In genomic region chr6:99726576-99727303, GRCm38 (mm10) we compare ENCODE assay signal across 8 mouse cellular contexts. TPM values are rescaled to one million over a fixed set of nuclear protein-coding genes. Genes with fewer than 3 reads are reported as not detected.
DNase-seq lines count a peak whose midpoint lies in the region; ATAC-seq and TF ChIP-seq lines count a peak whose summit lies in the region.

No protein-coding gene starts in this region.

- peaks cover 12% of the 10 kb centered on the region for H3K4me1 ChIP-seq in heart, embryonic 16.5 days (ENCODE audit: control insufficient read depth, insufficient read depth, low read length)
- no peaks in the 10 kb centered on the region for H3K4me1 ChIP-seq in cortical plate, adult 2 months (ENCODE audit: control insufficient read depth, insufficient read depth, low read length)
- peaks cover 18% of the 10 kb centered on the region for H3K4me1 ChIP-seq in hindbrain, embryonic 13.5 days (replicated peaks)
- peaks cover 21% of the 10 kb centered on the region for H3K4me1 ChIP-seq in midbrain, embryonic 12.5 days

- intact Hi-C loops in left cerebral cortex, postnatal 4 days (cut with DNase I): no loop called here

- peaks cover 47% of the 10 kb centered on the region for H3K27me3 ChIP-seq in heart, embryonic 16.5 days (ENCODE audit: control insufficient read depth, insufficient read depth, low read length)
- peaks cover 85% of the 10 kb centered on the region for H3K27me3 ChIP-seq in hindbrain, embryonic 13.5 days
- H3K27me3 ChIP-seq in midbrain, embryonic 12.5 days: peaks cover 60% of the 10 kb centered on the region

- H3K36me3 ChIP-seq in heart, embryonic 16.5 days (ENCODE audit: control insufficient read depth, insufficient read depth): no peaks in the 10 kb centered on the region
- H3K36me3 ChIP-seq in hindbrain, embryonic 13.5 days: no peaks in the 10 kb centered on the region
- H3K36me3 ChIP-seq in midbrain, embryonic 12.5 days: no peaks in the 10 kb centered on the region

- no peaks in the 10 kb centered on the region for H3K9me3 ChIP-seq in heart, embryonic 16.5 days (replicated peaks; ENCODE audit: control insufficient read depth, low read length)
- H3K9me3 ChIP-seq in hindbrain, embryonic 13.5 days: no peaks in the 10 kb centered on the region
- no peaks in the 10 kb centered on the region for H3K9me3 ChIP-seq in midbrain, embryonic 12.5 days

- H3K4me2 ChIP-seq in heart, embryonic 16.5 days (ENCODE audit: low read depth, low read length): peak overlapping the region; percentile 77
- peak overlapping the region; percentile 91 for H3K4me2 ChIP-seq in hindbrain, embryonic 13.5 days
- H3K4me2 ChIP-seq in midbrain, embryonic 12.5 days (replicated peaks): peak overlapping the region; percentile 99

- H3K9ac ChIP-seq in heart, embryonic 16.5 days (ENCODE audit: low read length): peak overlapping the region; percentile 51
- peak overlapping the region; percentile 74 for H3K9ac ChIP-seq in hindbrain, embryonic 13.5 days
- H3K9ac ChIP-seq in midbrain, embryonic 12.5 days (replicated peaks): peak overlapping the region; percentile 59

- H3K27ac ChIP-seq in heart, embryonic 16.5 days (ENCODE audit: low read length): no peak overlapping the region
- no peak overlapping the region for H3K27ac ChIP-seq in cortical plate, adult 2 months (ENCODE audit: insufficient read depth, low read length)
- H3K27ac ChIP-seq in hindbrain, embryonic 13.5 days: no peak overlapping the region
- H3K27ac ChIP-seq in midbrain, embryonic 12.5 days (replicated peaks): no peak overlapping the region

- WGBS in heart, embryonic 16.5 days: 8% methylated on average over 20 of the region's 22 CpGs
- 2% methylated on average over 22 of the region's 22 CpGs for WGBS in hindbrain, embryonic 13.5 days
- 4% methylated on average over 22 of the region's 22 CpGs for WGBS in midbrain, embryonic 12.5 days

- no peak for TF ChIP-seq POLR2A in cortical plate, adult 2 months (IDR thresholded peaks at IDR 0.05; ENCODE audit: extremely low read depth, insufficient read depth, low read length)

- ATAC-seq in heart, embryonic 16.5 days (replicated peaks; ENCODE audit: extremely low read depth, insufficient read depth, low FRiP score): no peak
- ATAC-seq in hindbrain, embryonic 13.5 days (ENCODE audit: low FRiP score): 0 out of 2 replicates have a peak, but pooled peaks have one; percentile 10
- ATAC-seq in midbrain, embryonic 12.5 days (ENCODE audit: low FRiP score, low read depth): no peak

- H3K4me3 ChIP-seq in heart, embryonic 16.5 days (ENCODE audit: low read length): peak overlapping the region; percentile 54
- peak overlapping the region; percentile 28; the same call in 1 of the 2 replicates for H3K4me3 ChIP-seq in cortical plate, adult 2 months (ENCODE audit: insufficient read depth, low read length)
- H3K4me3 ChIP-seq in hindbrain, embryonic 13.5 days: peak overlapping the region; percentile 51
- H3K4me3 ChIP-seq in midbrain, embryonic 12.5 days: peak overlapping the region; percentile 56

- DNase-seq in heart, adult 9 months (ENCODE audit: low spot score in 2 of 2): no peak
- DNase-seq in right cerebral cortex, postnatal 14 days: no peak
- DNase-seq in left cerebral cortex, postnatal 4 days: no peak
- DNase-seq in thymus, postnatal 36 days: no peak

- no peak for TF ChIP-seq CTCF in cortical plate, adult 2 months (IDR thresholded peaks at IDR 0.05; ENCODE audit: extremely low read depth, insufficient read depth, low read length)

RNA-seq across cellular contexts. Expression of gene Prok2, which starts 0.5 kb away (rescaled TPM):
- polyA plus RNA-seq in heart, embryonic 16.5 days (2015; fragmentation: Nextera tagmentation; extraction: Ambion mirVana): not detected in 2 replicates
- polyA plus RNA-seq in cortical plate, adult 2 months (2012; rRNA removed): 0.06 and 0.13 TPM in 2 replicates
- 0.12 and 0.26 TPM in 2 replicates for polyA plus RNA-seq in hindbrain, embryonic 13.5 days (2015; fragmentation: Nextera tagmentation; extraction: Ambion mirVana)
- 0.31 TPM in 1 of 2 replicates, not detected in the other for polyA plus RNA-seq in midbrain, embryonic 12.5 days (2016; fragmentation: Nextera tagmentation; extraction: Ambion mirVana)
- total RNA-seq in left cerebral cortex, postnatal 4 days (2021): 1 to 10 TPM in 1 of 2 experiments, under 1 TPM in 1; 0.78 to 2.7 TPM

RNA-seq across cellular contexts. Expression of gene Gpr27, which starts 34.3 kb away (rescaled TPM):
- polyA plus RNA-seq in heart, embryonic 16.5 days (2015; fragmentation: Nextera tagmentation; extraction: Ambion mirVana): 0.59 and 0.90 TPM in 2 replicates
- polyA plus RNA-seq in cortical plate, adult 2 months (2012; rRNA removed): 21.6 and 22.4 TPM in 2 replicates
- 9.8 and 10.2 TPM in 2 replicates for polyA plus RNA-seq in hindbrain, embryonic 13.5 days (2015; fragmentation: Nextera tagmentation; extraction: Ambion mirVana)
- polyA plus RNA-seq in midbrain, embryonic 12.5 days (2016; fragmentation: Nextera tagmentation; extraction: Ambion mirVana): 5.3 and 7.4 TPM in 2 replicates
- total RNA-seq in left cerebral cortex, postnatal 4 days (2021): 100 to 1,000 TPM; 101 to 104 TPM
